Comparison of ENCODE assay signal across 24 mouse cellular contexts in the genomic region with DNA sequence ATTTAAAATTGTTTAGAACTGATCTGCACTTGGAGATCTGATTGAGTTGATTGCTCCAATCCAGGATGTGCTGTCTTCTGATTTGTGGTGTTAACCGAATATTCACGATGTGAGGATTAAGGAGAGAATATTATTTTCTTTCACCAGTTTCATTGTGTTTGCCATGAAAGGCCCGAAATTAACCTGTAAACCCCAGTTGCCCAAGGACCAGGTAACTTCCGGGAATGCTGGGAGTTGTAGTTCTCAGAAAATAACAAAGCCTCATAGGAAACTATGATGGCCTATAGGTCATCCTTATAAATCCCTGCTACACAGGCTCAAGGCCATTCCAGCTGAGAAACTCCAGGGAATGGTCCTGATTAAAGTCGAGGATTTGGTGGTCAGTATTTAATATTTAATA. TPM values are rescaled to one million over a fixed set of nuclear protein-coding genes. Genes with fewer than 3 reads are reported as not detected.
DNase-seq lines count a peak whose midpoint lies in the region; ATAC-seq and TF ChIP-seq lines count a peak whose summit lies in the region.
"Had no signal": no experiment of that assay in that cellular context is flagged by ENCODE, and none has a peak within 500 bp of the region (broad histone marks: within the 10 kb centered on the region; RNA-seq: fewer than 3 reads in every experiment).

No protein-coding gene starts in this region.

- peak overlapping the region; percentile 99; the same call in 1 of the 2 replicates for H3K27ac ChIP-seq in gastrocnemius, adult 2 months
- H3K27ac ChIP-seq in heart, embryonic 14.5 days (replicated peaks in 1 of 2; ENCODE audit: control insufficient read depth in 1 of 2, insufficient read depth in 1 of 2, low read depth in 2 of 2, low read length in 2 of 2): no peak overlapping the region
- no peak overlapping the region for H3K27ac ChIP-seq in CH12.LX (ENCODE audit: insufficient read depth, low read depth)
- H3K27ac ChIP-seq in lung, postnatal 0 days (ENCODE audit: low read length): no peak overlapping the region
- H3K27ac ChIP-seq: embryonic facial prominence, embryonic 13.5 days; forebrain, embryonic 13.5 days; intestine, embryonic 15.5 days had no signal

- H3ac ChIP-seq in myocyte (ENCODE audit: control insufficient read depth, insufficient read length): no peak overlapping the region

- ATAC-seq in heart, embryonic 14.5 days (ENCODE audit: insufficient number of reproducible peaks, insufficient read depth, low FRiP score, low read depth): no peak
- no peak for ATAC-seq in lung, postnatal 0 days
- ATAC-seq: forebrain, embryonic 13.5 days; forebrain, embryonic 16.5 days; hindbrain, embryonic 16.5 days; intestine, embryonic 15.5 days had no signal

- TF ChIP-seq EP300 in CH12.LX (IDR thresholded peaks at IDR 0.05; ENCODE audit: low read length): no peak
- TF ChIP-seq EP300 in lung, postnatal 0 days (IDR thresholded peaks at IDR 0.05): no peak

- H3K79me2 ChIP-seq in CH12.LX (replicated peaks; ENCODE audit: control insufficient read depth, extremely low read depth, insufficient read depth, poor library complexity, severe bottlenecking): no peaks in the 10 kb centered on the region
- no peaks in the 10 kb centered on the region for H3K79me2 ChIP-seq in myocyte (ENCODE audit: control insufficient read depth, insufficient read depth)

- TF ChIP-seq POLR2A in CH12.LX (IDR thresholded peaks at IDR 0.05; ENCODE audit: low read depth, low read length) (no peak), myocyte (IDR thresholded peaks at IDR 0.05; ENCODE audit: insufficient read length, low read depth) (no peak)

- TF ChIP-seq RAD21 in CH12.LX (IDR thresholded peaks at IDR 0.05; ENCODE audit: low read depth, low read length): no peak

- peaks cover 17 to 41% of the 10 kb centered on the region in 2 experiments for H3K4me1 ChIP-seq in heart, embryonic 14.5 days (ENCODE audit: control insufficient read depth in 2 of 2, insufficient read depth in 2 of 2, low read length in 2 of 2)
- peaks cover 16 to 45% of the 10 kb centered on the region in 2 experiments for H3K4me1 ChIP-seq in CH12.LX (ENCODE audit: control insufficient read depth in 1 of 2, insufficient read depth in 2 of 2)
- H3K4me1 ChIP-seq in lung, postnatal 0 days (ENCODE audit: insufficient read depth, low read depth, low read length): no peaks in the 10 kb centered on the region

- H3K4me2 ChIP-seq in heart, embryonic 14.5 days (ENCODE audit: low read length): no peak overlapping the region
- H3K4me2 ChIP-seq in CH12.LX (ENCODE audit: insufficient read depth, low read depth, poor library complexity, severe bottlenecking): no peak overlapping the region
- H3K4me2 ChIP-seq in myocyte (ENCODE audit: low read depth): peak overlapping the region; percentile 78
- H3K4me2 ChIP-seq in lung, postnatal 0 days (replicated peaks; ENCODE audit: low read depth, low read length): no peak overlapping the region
- H3K4me2 ChIP-seq: embryonic facial prominence, embryonic 13.5 days; forebrain, embryonic 13.5 days; heart, embryonic 12.5 days; hindbrain, embryonic 13.5 days; intestine, embryonic 15.5 days had no signal

- dilution Hi-C loops in CH12.LX (cut with MboI; ENCODE audit: extremely low pct_ligation_motif_present, extremely low pct_unique_long_range_greater_than_20kb, low sequenced_read_pairs): no loop called here

- DNase-seq in gastrocnemius, adult 2 months: no peak
- DNase-seq in gastrocnemius, postnatal 4 days (ENCODE audit: low spot score in 2 of 2): no peak
- DNase-seq in heart, adult 18-20 months: no peak
- DNase-seq in CH12.LX (ENCODE audit: extremely low read depth): no peak
- DNase-seq in lung, postnatal 0 days (ENCODE audit: low spot score): no peak
- DNase-seq: cerebellum, adult 11 months; cerebellum, adult 8-10 months; cerebellum, postnatal 36 days; embryo, embryonic 11 days; gastrocnemius, postnatal 25 days; kidney, adult 11 months had no signal

- no peaks in the 10 kb centered on the region for H3K9me3 ChIP-seq in heart, embryonic 14.5 days (ENCODE audit: control insufficient read depth, low read length)
- H3K9me3 ChIP-seq in CH12.LX (replicated peaks; ENCODE audit: low read length): no peaks in the 10 kb centered on the region
- no peaks in the 10 kb centered on the region for H3K9me3 ChIP-seq in lung, postnatal 0 days (ENCODE audit: low read length)
- H3K9me3 ChIP-seq: embryonic facial prominence, embryonic 10.5 days; embryonic facial prominence, embryonic 13.5 days; forebrain, embryonic 10.5 days; forebrain, embryonic 13.5 days; heart, embryonic 12.5 days; hindbrain, embryonic 10.5 days; hindbrain, embryonic 13.5 days; intestine, embryonic 15.5 days had no signal

- in situ Hi-C loops in CH12.LX (cut with MboI; ENCODE audit: low pct_ligation_motif_present, low pct_unique_long_range_greater_than_20kb, low sequenced_read_pairs): no loop called here

- 89% methylated on average over 5 of the region's 5 CpGs for WGBS in heart, embryonic 14.5 days
- 87% methylated on average over 5 of the region's 5 CpGs for WGBS in lung, postnatal 0 days

- H3K9ac ChIP-seq in heart, embryonic 14.5 days (ENCODE audit: low read length): peak overlapping the region; percentile 87; the same call in 1 of the 2 replicates
- no peak overlapping the region for H3K9ac ChIP-seq in CH12.LX (ENCODE audit: insufficient read depth, low read depth)
- H3K9ac ChIP-seq in lung, postnatal 0 days (replicated peaks; ENCODE audit: low read depth): no peak overlapping the region
- H3K9ac ChIP-seq: embryonic facial prominence, embryonic 13.5 days; forebrain, embryonic 13.5 days; heart, embryonic 12.5 days; hindbrain, embryonic 13.5 days; intestine, embryonic 15.5 days had no signal

- H3K27me3 ChIP-seq in heart, embryonic 14.5 days (ENCODE audit: control insufficient read depth, insufficient read depth, low read length): no peaks in the 10 kb centered on the region
- H3K27me3 ChIP-seq in CH12.LX (replicated peaks) (no peaks in the 10 kb centered on the region), myocyte (ENCODE audit: control insufficient read depth, insufficient read depth, insufficient read length) (no peaks in the 10 kb centered on the region)
- H3K27me3 ChIP-seq in lung, postnatal 0 days (replicated peaks; ENCODE audit: insufficient read depth, low read length): no peaks in the 10 kb centered on the region
- H3K27me3 ChIP-seq: embryonic facial prominence, embryonic 13.5 days; forebrain, embryonic 13.5 days; heart, embryonic 12.5 days; hindbrain, embryonic 13.5 days; intestine, embryonic 15.5 days had no signal

- intact Hi-C loops in gastrocnemius, adult 2 months (cut with DNase I): no loop called here

- no peak for TF ChIP-seq CTCF in gastrocnemius, adult 2 months (IDR thresholded peaks at IDR 0.05)
- TF ChIP-seq CTCF in CH12.LX (conservative IDR thresholded peaks at IDR 0.05 in 1 of 2, IDR thresholded peaks at IDR 0.05 in 1 of 2; ENCODE audit: low read depth in 2 of 2, low read length in 2 of 2): no peak
- TF ChIP-seq CTCF in lung, postnatal 0 days (IDR thresholded peaks at IDR 0.05): no peak

- H3K4me3 ChIP-seq in gastrocnemius, adult 2 months: no peak overlapping the region
- H3K4me3 ChIP-seq in heart, embryonic 14.5 days (ENCODE audit: control insufficient read depth in 1 of 2, insufficient read depth in 1 of 2, low read depth in 1 of 2, low read length in 2 of 2): no peak overlapping the region
- H3K4me3 ChIP-seq in CH12.LX (replicated peaks in 1 of 3; ENCODE audit: low read depth in 2 of 3, low read length in 2 of 3, poor library complexity in 1 of 3): no peak overlapping the region
- no peak overlapping the region for H3K4me3 ChIP-seq in myocyte
- no peak overlapping the region for H3K4me3 ChIP-seq in lung, postnatal 0 days (ENCODE audit: low read depth, low read length)
- H3K4me3 ChIP-seq: embryonic facial prominence, embryonic 10.5 days; embryonic facial prominence, embryonic 13.5 days; forebrain, embryonic 10.5 days; forebrain, embryonic 13.5 days; heart, embryonic 12.5 days; hindbrain, embryonic 10.5 days; hindbrain, embryonic 13.5 days; intestine, embryonic 15.5 days had no signal

- H3K36me3 ChIP-seq in heart, embryonic 14.5 days (ENCODE audit: control insufficient read depth, insufficient read depth, low read length): peaks cover 6% of the 10 kb centered on the region
- H3K36me3 ChIP-seq in CH12.LX (replicated peaks in 1 of 2; ENCODE audit: control insufficient read depth in 1 of 2, insufficient read depth in 1 of 2, low read length in 1 of 2) (peaks cover 0 to 6% of the 10 kb centered on the region in 2 experiments), myocyte (ENCODE audit: control insufficient read depth, insufficient read depth) (no peaks in the 10 kb centered on the region)
- H3K36me3 ChIP-seq in lung, postnatal 0 days (ENCODE audit: insufficient read depth, low read length): no peaks in the 10 kb centered on the region
- H3K36me3 ChIP-seq: embryonic facial prominence, embryonic 10.5 days; embryonic facial prominence, embryonic 13.5 days; forebrain, embryonic 10.5 days; hindbrain, embryonic 13.5 days; intestine, embryonic 15.5 days had no signal

TF ChIP-seq in CH12.LX, 34 proteins besides CTCF, POLR2A, EP300 and RAD21:
- TF ChIP-seq HCFC1 (IDR thresholded peaks at IDR 0.05; ENCODE audit: low read depth, low read length): peak; percentile 60
- no peak for TF ChIP-seq MXI1 (IDR thresholded peaks at IDR 0.05; ENCODE audit: low read depth, low read length)
- no peak for TF ChIP-seq NRF1 (IDR thresholded peaks at IDR 0.05; ENCODE audit: low read depth, low read length)

TF ChIP-seq in myocyte, 11 proteins besides CTCF, POLR2A, EP300 and RAD21:
- TF ChIP-seq TCF3 (IDR thresholded peaks at IDR 0.05; ENCODE audit: insufficient read length, low read depth) (no peak), MYOD1 (IDR thresholded peaks at IDR 0.05; ENCODE audit: control insufficient read depth in 1 of 3, insufficient read length in 2 of 3, low read depth in 2 of 3) (no peak)

RNA-seq across cellular contexts. Expression of gene Txlnb, which starts 1.6 kb away (rescaled TPM):
- total RNA-seq in gastrocnemius, adult 2 months (2021): 100 to 1,000 TPM; 399 to 405 TPM
- total RNA-seq in gastrocnemius, postnatal 4 days (2021): 10 to 100 TPM; 69.6 to 78.8 TPM
- polyA plus RNA-seq in heart, embryonic 14.5 days (2014; fragmentation: Nextera tagmentation; extraction: Ambion mirVana): 45.2 and 46.8 TPM in 2 replicates
- total RNA-seq in heart, adult 18-20 months (2021): 100 to 1,000 TPM; 325 to 387 TPM
- 2.6 and 4.9 TPM in 2 replicates for total RNA-seq in CH12.LX (2012; rRNA removed)
- 2.0 and 3.1 TPM in 2 replicates for total RNA-seq in CH12.LX (2014; rRNA removed)
- polyA plus RNA-seq in CH12.LX (2012; ENCODE audit: insufficient read length, low read depth): 5.1 and 5.2 TPM in 2 replicates
- polyA plus RNA-seq in myocyte (2012; fragmentation: generic; extraction: Trizol): 7.0 TPM
- 0.30 and 0.51 TPM in 2 replicates for polyA plus RNA-seq in lung, postnatal 0 days (2015; fragmentation: Nextera tagmentation; extraction: Ambion mirVana)
- total RNA-seq: MEL had no signal

Comparison
In these comparisons a context has a peak if more than half of its experiments do, and no peak if none do; other contexts are left out.
1. RNA of gene Txlnb, which starts 1.6 kb away (total RNA-seq): 399 to 405 TPM in gastrocnemius, adult 2 months, 325 to 387 TPM in heart, adult 18-20 months and 69.6 to 78.8 TPM in gastrocnemius, postnatal 4 days; 2.0 to 4.9 TPM in CH12.LX; every median in the first group is over 10 times any median in the second.